Mouse (Mus musculus) ES-E14 (cell line): Measurements from ENCODE around the gene Pdzd2.

Experiments used
- MAFK ChIP-seq: IDR thresholded peaks from 2 replicates; pipeline ENCODE4 v1.6.1; 2014; ENCODE audit warnings: mild to moderate bottlenecking, low read depth, low read length, inconsistent platforms; ENCODE audit not compliant: insufficient read depth
- ZNF384 ChIP-seq: IDR thresholded peaks from 2 replicates; pipeline ENCODE4 v1.6.1; 2012; ENCODE audit warnings: low read depth, low read length, inconsistent platforms

DNA sequence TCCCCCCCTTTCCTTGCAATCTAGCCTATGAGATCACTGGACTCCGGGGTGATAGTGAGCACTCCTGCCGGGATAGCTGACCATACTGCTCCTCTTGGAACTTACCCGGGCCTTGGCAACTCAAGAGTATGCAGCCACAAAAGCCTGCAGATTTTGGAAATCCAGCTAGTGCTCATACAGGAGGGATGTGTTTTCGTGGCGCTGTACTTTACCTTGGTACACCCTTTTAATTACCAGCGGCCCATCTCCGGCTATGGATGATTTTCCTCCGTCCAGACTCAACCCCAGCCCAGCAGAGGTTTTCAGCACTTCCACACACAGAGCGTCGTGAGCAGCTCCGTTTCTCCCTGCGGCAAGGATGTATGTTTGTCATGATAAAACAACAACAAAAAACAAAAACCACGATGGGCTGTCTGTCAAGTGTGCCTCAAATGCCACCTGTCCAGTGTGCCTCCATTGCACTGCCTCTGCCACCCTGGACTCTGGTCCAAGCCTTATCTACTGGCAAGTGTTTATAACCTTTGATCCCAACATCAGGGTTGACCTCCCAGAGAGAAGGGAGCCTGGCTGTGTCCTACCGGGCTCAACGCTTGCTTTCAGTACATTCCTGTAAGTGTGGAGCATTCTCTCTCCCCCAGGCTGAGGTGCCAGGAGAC lies 374.2 kb downstream of the Pdzd2 start:
- TF ChIP-seq ZNF384 (no peak), MAFK (no peak)
